Mouse (Mus musculus) thymus, adult 2 months (tissue): ENCODE results near the gene Mlip. TPM values are rescaled to one million over a fixed set of nuclear protein-coding genes. Genes with fewer than 3 reads are reported as not detected.

Experiments used
- DNase-seq: peaks from one replicate; pipeline ENCODE4 v3.0.0; 2021
- H3K27ac ChIP-seq: fragments of 200-500 bp; 2 replicates; pipeline ENCODE4 v1.5.1; 2012; ENCODE audit warnings: low read length, control low read depth; ENCODE audit not compliant: control insufficient read depth, insufficient read depth
- H3K27me3 ChIP-seq: fragments of 200-500 bp; 2 replicates; pipeline ENCODE4 v1.6.1; 2012; ENCODE audit warnings: mild to moderate bottlenecking, low read length, moderate library complexity, mixed read lengths; ENCODE audit not compliant: control insufficient read depth, insufficient read depth
- H3K36me3 ChIP-seq: fragments of 200-500 bp; 2 replicates; pipeline ENCODE4 v1.6.1; 2012; ENCODE audit warnings: mild to moderate bottlenecking, low read length, moderate library complexity; ENCODE audit not compliant: control insufficient read depth, insufficient read depth
- H3K4me1 ChIP-seq: fragments of 200-500 bp; replicated peaks from 2 replicates; pipeline ENCODE4 v1.6.1; 2012; ENCODE audit warnings: low read length; ENCODE audit not compliant: control insufficient read depth, insufficient read depth
- H3K4me3 ChIP-seq: fragments of 200-500 bp; 2 replicates; pipeline ENCODE4 v1.5.1; 2012; ENCODE audit warnings: mild to moderate bottlenecking, low read length, control low read depth, moderate library complexity; ENCODE audit not compliant: control insufficient read depth, insufficient read depth
- CTCF ChIP-seq: fragments of 200-500 bp; IDR thresholded peaks from 2 replicates; pipeline ENCODE4 v1.5.1; 2012; ENCODE audit warnings: mild to moderate bottlenecking, control low read depth, low read length, moderate library complexity, borderline replicate concordance; ENCODE audit not compliant: control insufficient read depth, poor library complexity, insufficient read depth; ENCODE audit errors: extremely low read depth
- POLR2A ChIP-seq: fragments of 200-500 bp; IDR thresholded peaks from 2 replicates; pipeline ENCODE4 v1.6.1; 2012; ENCODE audit warnings: mild to moderate bottlenecking, low read length, control low read depth, moderate library complexity; ENCODE audit not compliant: control insufficient read depth, poor library complexity, insufficient read depth; ENCODE audit errors: extremely low read depth
- WGBS: fragments of 180-500 bp; shearing (Covaris S2); methylation state at CpG from one replicate; pipeline ENCODE4 v1.1.7; 2018; 5-methylcytosine and 5-hydroxymethylcytosine counted together
- polyA plus RNA-seq: library from polyadenylated mRNA; depleted of rRNA; stranded (reverse); fragments of >200 nt; gene quantifications from 2 replicates; pipeline ENCODE4 v1.2.3, GENCODE M21; 2012

Mlip gene
- polyA plus RNA-seq, 1 experiment, result 2.3 TPM

DNA sequence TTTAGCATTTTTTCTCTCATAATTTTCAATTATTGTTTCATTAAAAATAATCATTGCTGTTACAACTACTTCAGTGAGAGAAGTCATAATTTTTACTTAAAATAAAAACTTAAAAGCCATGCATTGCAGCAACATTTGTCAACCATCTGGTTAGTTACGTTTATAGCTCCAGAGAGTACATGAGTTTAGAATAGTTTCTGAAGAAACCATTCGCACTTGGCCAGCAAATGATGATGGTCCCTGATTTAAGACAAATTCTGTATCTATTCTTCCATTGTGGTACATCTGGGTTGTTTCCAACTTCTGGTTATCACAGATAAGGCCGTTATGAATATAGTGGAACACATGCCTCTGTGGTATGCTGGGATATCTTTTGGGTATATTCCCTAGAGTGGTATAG is 98.3 kb downstream of the Mlip start:
- no peak overlapping the region for H3K27ac ChIP-seq
- TF ChIP-seq POLR2A (no peak), CTCF (no peak)
- WGBS, result 94% methylated on average over 3 of the region's 3 CpGs
- H3K4me3 ChIP-seq, result no peak overlapping the region
- DNase-seq, result no peak
- no peaks in the 10 kb centered on the region for H3K4me1 ChIP-seq
- H3K27me3 ChIP-seq, result no peaks in the 10 kb centered on the region
- no peaks in the 10 kb centered on the region for H3K36me3 ChIP-seq

DNA sequence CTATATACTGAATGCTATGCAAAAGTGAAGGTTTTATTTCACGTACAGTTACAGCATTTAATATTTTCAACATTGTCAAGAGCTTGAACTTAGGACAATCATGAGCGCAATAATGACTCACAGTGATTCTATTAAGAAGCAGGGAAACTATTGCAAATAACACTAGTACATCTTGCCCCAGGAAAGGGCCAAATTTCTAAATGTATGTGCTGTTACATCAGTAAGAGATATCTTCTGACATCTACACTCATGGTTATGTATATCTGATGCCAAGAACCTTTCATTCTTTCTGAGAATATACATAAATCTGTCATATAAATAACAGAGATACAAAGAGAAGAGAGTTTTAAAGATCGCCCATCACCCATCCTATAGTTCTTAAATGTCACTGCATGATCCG is 100.0 kb downstream of the Mlip start:
- TF ChIP-seq POLR2A, result no peak
- TF ChIP-seq CTCF, result no peak
- H3K27me3 ChIP-seq, result no peaks in the 10 kb centered on the region
- H3K4me3 ChIP-seq, result no peak overlapping the region
- no peaks in the 10 kb centered on the region for H3K4me1 ChIP-seq
- no peaks in the 10 kb centered on the region for H3K36me3 ChIP-seq
- H3K27ac ChIP-seq, result no peak overlapping the region
- WGBS, result 93% methylated on average over 4 of the region's 4 CpGs
- no peak for DNase-seq

DNA sequence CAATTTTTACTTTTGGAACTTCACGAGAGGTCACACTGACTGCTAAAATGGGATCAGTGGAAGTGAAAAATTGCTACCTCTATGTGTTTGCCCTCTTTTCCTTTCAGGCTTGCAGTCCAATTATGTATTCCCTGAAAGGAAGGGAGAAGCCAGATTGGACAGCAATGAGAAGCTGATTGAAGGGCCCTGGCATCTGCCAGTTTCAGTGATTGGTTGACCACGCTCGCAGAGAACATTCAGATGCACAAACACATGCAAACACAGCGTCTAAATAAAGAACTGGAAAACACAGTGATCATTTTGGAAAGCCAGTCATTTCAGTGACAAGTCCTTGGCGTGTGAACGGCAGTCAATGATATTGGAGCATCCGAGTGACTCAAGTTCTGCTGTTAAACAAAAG is 100.6 kb downstream of the Mlip start:
- H3K27me3 ChIP-seq, result no peaks in the 10 kb centered on the region
- H3K4me1 ChIP-seq, result no peaks in the 10 kb centered on the region
- H3K36me3 ChIP-seq, result no peaks in the 10 kb centered on the region
- WGBS, result 89% methylated on average over 7 of the region's 7 CpGs
- no peak overlapping the region for H3K27ac ChIP-seq
- DNase-seq, result no peak
- TF ChIP-seq POLR2A (no peak), CTCF (no peak)
- no peak overlapping the region for H3K4me3 ChIP-seq

DNA sequence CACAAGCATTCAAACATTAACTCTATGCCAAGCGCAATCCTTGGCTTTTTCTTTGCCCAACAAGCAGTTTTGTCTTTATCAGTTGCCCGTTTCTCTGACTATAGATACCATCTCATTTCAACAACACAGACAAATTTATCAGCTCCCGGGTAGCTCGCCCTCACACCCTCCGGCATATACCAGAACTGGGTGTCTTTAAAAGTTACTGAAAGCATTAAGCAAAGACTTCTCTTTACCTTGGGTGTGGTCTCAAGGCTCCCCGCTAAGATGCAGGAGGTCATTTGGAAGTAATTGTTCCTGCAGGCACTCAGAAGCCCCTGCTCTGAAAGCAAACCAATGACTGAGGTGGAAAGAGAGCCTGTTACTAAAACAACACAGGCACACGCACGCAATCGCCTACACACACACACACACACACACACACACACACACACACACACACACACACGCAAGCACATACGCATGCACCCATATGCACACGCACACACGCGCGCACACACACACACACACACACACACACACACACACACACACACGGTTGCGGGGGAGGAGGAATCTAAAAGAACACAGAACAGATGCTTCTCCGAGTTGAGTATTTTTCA is 101.2 kb downstream of the Mlip start:
- H3K27me3 ChIP-seq, result no peaks in the 10 kb centered on the region
- H3K4me3 ChIP-seq, result no peak overlapping the region
- DNase-seq, result no peak
- no peaks in the 10 kb centered on the region for H3K36me3 ChIP-seq
- H3K27ac ChIP-seq, result no peak overlapping the region
- 91% methylated on average over 18 of the region's 18 CpGs for WGBS
- no peak for TF ChIP-seq POLR2A
- TF ChIP-seq CTCF, result no peak
- no peaks in the 10 kb centered on the region for H3K4me1 ChIP-seq

DNA sequence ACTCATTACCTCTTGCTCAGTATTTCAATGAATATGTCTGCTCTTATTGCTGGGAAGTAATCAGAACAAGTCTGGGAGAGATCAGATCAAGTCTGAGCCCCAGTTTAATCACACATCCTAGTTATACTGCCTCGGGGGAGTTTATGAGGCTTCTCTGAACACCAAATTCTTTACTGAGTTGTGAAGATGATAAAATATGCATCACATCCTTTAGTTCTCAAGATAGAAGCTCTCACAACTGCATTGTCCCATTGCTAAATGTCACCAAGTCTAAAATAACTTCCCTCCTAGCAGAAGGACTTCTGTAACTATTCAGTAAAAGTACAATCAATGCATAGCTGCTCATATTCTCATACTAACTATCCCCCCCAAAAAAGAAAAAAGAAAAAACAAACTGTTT is 154.5 kb downstream of the Mlip start:
- TF ChIP-seq CTCF (no peak), POLR2A (no peak)
- WGBS, result 74% methylated on average over 1 of the region's 1 CpGs
- H3K27ac ChIP-seq, result no peak overlapping the region
- no peaks in the 10 kb centered on the region for H3K27me3 ChIP-seq
- no peak overlapping the region for H3K4me3 ChIP-seq
- DNase-seq, result no peak
- no peaks in the 10 kb centered on the region for H3K4me1 ChIP-seq
- no peaks in the 10 kb centered on the region for H3K36me3 ChIP-seq

DNA sequence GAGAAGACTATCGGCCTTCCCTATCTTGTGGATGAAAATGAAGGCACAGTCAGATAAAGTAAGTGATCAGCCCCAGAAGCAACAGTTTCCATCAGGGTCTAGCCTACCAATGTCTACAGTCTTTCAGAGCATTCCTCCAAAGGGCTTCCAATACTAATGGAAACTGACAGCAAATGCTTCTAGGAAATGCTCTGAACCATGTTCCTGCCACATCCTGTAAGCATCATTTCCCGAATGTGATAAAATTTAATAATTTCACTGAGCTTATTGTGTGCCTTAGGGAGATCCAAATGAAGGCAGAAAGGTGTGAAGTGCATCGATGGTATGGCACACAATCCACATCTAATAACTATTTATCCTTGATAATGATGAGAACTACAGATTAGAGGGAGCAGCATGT is 173.3 kb downstream of the Mlip start:
- Histone ChIP-seq H3K4me3 (no peak overlapping the region), H3K36me3 (no peaks in the 10 kb centered on the region), H3K4me1 (no peaks in the 10 kb centered on the region), H3K27me3 (no peaks in the 10 kb centered on the region), H3K27ac (no peak overlapping the region)
- WGBS, result 93% methylated on average over 3 of the region's 3 CpGs
- TF ChIP-seq CTCF, result no peak
- TF ChIP-seq POLR2A, result no peak
- no peak for DNase-seq

DNA sequence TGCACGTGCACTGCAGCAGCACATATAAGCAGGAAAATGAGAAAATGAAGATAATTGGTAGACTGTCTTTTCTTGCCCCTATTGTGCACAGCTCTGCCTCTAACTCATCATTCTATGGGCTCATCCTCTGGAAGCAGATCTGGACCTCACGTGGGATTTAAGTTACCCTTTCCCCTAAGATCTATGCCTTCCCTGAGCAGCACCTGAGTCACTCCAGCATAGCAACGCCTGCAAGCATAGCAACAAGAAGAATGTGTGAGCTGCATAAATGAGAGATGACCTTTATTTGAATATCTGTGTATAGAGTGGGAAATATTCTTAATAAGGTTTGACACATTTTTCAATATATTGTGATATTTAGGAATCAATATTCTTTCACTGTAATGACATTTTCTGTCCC is 176.9 kb downstream of the Mlip start:
- WGBS, result 89% methylated on average over 3 of the region's 3 CpGs
- Histone ChIP-seq H3K27me3 (no peaks in the 10 kb centered on the region), H3K4me1 (no peaks in the 10 kb centered on the region), H3K4me3 (no peak overlapping the region), H3K27ac (no peak overlapping the region), H3K36me3 (no peaks in the 10 kb centered on the region)
- TF ChIP-seq CTCF (no peak), POLR2A (no peak)
- DNase-seq, result no peak
